Mouse (Mus musculus) hindbrain, embryonic 10.5 days (tissue): ENCODE measurements around the gene Sema6c. TPM values are rescaled to one million over a fixed set of nuclear protein-coding genes. Genes with fewer than 3 reads are reported as not detected.
"Not testable (repeated sequence)": the region's sequence is repeated elsewhere in the genome, so short reads cannot be mapped to it uniquely, and the experiment has no call there.

ENCODE experiments used
- DNase-seq: peaks from one replicate; pipeline ENCODE4 v3.0.0-alpha.2; 2017; ENCODE audit warnings: low spot score
- H3K27ac ChIP-seq: fragments of 300-500 bp; sonication (generic); 2 replicates; pipeline ENCODE4 v1.5.1; 2016; ENCODE audit warnings: mild to moderate bottlenecking, moderate library complexity
- H3K27me3 ChIP-seq: fragments of 300-500 bp; sonication (generic); 2 replicates; pipeline ENCODE4 v1.6.1; 2016; ENCODE audit warnings: mild to moderate bottlenecking; ENCODE audit not compliant: poor library complexity, insufficient read depth, severe bottlenecking
- H3K36me3 ChIP-seq: fragments of 300-500 bp; sonication (generic); 2 replicates; pipeline ENCODE4 v1.6.1; 2016; ENCODE audit warnings: mild to moderate bottlenecking, moderate library complexity
- H3K4me1 ChIP-seq: fragments of 300-500 bp; sonication (generic); replicated peaks from 2 replicates; pipeline ENCODE4 v1.6.1; 2016; ENCODE audit warnings: mild to moderate bottlenecking
- H3K4me3 ChIP-seq: fragments of 300-500 bp; sonication (generic); 2 replicates; pipeline ENCODE4 v1.5.1; 2016; ENCODE audit warnings: mild to moderate bottlenecking, moderate library complexity
- H3K9me3 ChIP-seq: fragments of 300-500 bp; sonication (generic); 2 replicates; pipeline ENCODE4 v1.6.1; 2016; ENCODE audit warnings: mild to moderate bottlenecking, moderate library complexity
- WGBS: fragments of 180-500 bp; shearing (Covaris S2); methylation state at CpG from one replicate; pipeline ENCODE4 v1.1.7; 2016; 5-methylcytosine and 5-hydroxymethylcytosine counted together
- polyA plus RNA-seq: library from polyadenylated mRNA; unstranded; fragments of >200 nt; fragmentation: Nextera tagmentation; extraction: Ambion mirVana; gene quantifications from 2 replicates; pipeline ENCODE4 v1.2.1, GENCODE M21; 2016

Gene Sema6c
- polyA plus RNA-seq, 1 experiment from 2014 or later = 24.3 TPM

DNA sequence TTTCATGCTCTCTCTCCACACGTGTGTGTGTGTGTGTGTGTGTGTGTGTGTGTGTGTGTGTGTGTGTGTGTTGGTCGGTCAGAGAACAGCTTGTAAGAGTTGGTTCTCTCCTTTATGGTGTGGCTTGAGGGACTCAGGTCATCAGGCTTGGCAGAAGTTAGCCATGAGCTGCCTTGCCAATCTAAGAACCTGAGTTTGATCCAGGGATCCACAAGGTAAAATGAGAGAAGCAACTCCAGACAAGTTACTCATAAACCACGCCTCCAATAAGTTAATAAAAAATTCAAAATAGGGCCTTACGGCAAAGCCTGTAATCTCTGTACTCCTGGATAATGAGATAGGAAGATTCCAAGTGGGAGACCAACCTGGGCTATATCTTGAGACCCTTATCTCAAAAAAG lies 48.0 kb downstream of the Sema6c start:
- Histone ChIP-seq H3K4me3 (no peak overlapping the region), H3K4me1 (no peaks in the 10 kb centered on the region), H3K9me3 (no peaks in the 10 kb centered on the region), H3K27me3 (no peaks in the 10 kb centered on the region), H3K27ac (no peak overlapping the region), H3K36me3 (peaks cover 87% of the 10 kb centered on the region)
- DNase-seq = no peak
- 86% methylated on average over 4 of the region's 4 CpGs for WGBS

DNA sequence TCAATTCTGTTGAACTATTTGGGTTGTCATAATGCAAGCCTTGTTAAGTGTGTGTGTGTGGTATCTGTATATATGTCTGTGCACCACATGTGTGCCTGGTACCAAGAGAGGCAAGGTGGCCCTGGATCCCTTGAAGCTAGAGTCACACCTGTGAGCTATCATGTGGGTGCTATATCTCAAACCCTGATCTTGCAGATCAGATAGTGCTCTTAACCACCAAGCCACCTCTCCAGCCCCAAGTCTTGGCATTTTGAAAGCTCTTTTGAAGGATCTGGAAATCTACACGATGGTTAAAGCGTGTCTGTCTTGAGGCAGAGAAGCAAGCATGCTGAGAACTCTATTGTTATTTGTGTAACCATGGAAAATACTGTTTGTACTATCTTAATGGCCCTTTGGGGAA lies 50.3 kb downstream of the Sema6c start:
- H3K4me3 ChIP-seq = no peak overlapping the region
- no peak for DNase-seq
- H3K27me3 ChIP-seq = no peaks in the 10 kb centered on the region
- H3K9me3 ChIP-seq = no peaks in the 10 kb centered on the region
- peaks cover 84% of the 10 kb centered on the region for H3K36me3 ChIP-seq
- WGBS = 73% methylated on average over 2 of the region's 2 CpGs
- H3K4me1 ChIP-seq = no peaks in the 10 kb centered on the region
- no peak overlapping the region for H3K27ac ChIP-seq

DNA sequence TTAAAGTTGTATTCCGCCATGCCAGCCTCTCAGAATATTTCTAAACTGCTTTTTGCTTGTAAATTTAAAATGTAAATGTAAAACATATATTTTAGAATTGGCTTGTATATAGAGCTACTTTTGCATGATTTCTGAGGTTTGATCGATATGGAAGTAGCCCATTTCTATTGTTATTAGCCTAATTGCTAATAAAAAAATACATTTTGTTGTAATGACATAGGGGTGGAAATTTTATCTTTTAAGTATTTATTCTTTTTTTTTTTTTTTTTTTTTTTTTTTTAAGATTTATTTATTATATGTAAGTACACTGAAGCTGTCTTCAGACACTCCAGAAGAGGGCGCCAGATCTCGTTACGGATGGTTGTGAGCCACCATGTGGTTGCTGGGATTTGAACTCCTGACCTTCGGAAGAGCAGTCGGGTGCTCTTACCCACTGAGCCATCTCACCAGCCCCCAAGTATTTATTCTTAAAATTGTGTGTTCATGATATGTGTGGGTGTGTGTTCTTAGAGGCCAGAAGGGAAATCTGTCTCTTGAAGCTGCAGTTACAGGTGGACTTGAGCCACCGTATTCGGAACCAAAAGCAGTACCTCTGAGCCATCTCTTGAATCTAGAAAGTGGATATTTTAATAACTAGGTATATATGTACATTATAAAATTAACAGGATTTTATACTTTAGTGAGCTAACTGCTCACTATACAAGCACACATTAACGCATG lies 52.8 kb downstream of the Sema6c start:
- H3K27me3 ChIP-seq, DNase-seq, H3K4me3 ChIP-seq, H3K9me3 ChIP-seq, H3K27ac ChIP-seq: not testable (repeated sequence)
- Histone ChIP-seq H3K4me1 (peaks cover 13% of the 10 kb centered on the region), H3K36me3 (peaks cover 70% of the 10 kb centered on the region)
- 82% methylated on average over 10 of the region's 10 CpGs for WGBS

DNA sequence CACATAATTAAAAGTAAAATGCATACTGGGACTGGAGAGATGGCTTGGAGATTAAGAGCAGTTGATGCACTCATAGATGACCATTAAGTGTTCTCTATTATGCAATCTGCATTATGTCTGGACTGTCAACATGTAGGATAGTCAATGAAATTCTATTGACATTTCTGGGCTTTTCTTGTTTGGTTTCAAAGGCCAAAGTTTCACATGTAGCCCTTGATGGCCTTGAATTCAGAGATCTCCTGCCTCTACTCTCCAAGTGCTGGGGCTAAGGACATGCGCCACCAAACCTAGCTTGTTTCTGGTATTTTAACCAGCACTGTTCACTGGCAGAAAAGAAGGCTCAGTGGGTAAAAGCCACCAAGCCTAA lies 53.3 kb downstream of the Sema6c start:
- Histone ChIP-seq H3K27me3 (no peaks in the 10 kb centered on the region), H3K27ac (no peak overlapping the region), H3K4me1 (peaks cover 19% of the 10 kb centered on the region), H3K4me3 (no peak overlapping the region), H3K36me3 (peaks cover 69% of the 10 kb centered on the region), H3K9me3 (no peaks in the 10 kb centered on the region)
- no peak for DNase-seq
- WGBS = 94% methylated on average over 1 of the region's 1 CpGs

DNA sequence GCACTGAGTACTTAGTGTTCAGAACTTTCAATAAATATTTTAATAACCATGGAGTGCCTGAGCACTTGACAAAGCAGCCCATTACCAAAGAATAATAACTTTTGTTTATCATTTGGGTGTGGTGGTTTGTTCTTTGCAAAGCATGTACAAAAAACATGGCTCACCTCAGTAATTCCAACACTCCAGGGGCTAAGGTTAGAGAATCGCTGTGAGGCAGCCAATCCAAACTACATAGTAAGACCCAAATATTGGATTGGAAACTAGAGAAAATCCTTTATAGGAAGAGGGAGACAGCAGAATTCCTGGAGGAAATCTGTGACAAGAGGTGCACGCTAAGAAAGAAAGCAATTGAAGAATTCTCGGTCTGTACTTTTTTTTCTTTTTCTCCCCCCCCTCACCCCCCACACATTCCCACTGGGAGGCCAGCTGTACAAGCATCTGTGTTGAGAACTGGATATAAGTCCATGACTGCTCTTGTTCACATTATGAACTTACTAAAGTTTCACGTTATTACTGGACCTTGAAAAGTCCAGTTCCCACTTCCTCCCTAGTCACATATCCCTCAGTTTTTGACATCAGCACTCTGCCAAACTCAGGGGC lies 56.5 kb downstream of the Sema6c start:
- WGBS = 31% methylated on average over 4 of the region's 4 CpGs
- Histone ChIP-seq H3K4me1 (peaks cover 19% of the 10 kb centered on the region), H3K27ac (peak overlapping the region; percentile 100), H3K36me3 (peaks cover 75% of the 10 kb centered on the region), H3K27me3 (no peaks in the 10 kb centered on the region), H3K9me3 (no peaks in the 10 kb centered on the region), H3K4me3 (peak overlapping the region; percentile 88)
- DNase-seq = no peak

DNA sequence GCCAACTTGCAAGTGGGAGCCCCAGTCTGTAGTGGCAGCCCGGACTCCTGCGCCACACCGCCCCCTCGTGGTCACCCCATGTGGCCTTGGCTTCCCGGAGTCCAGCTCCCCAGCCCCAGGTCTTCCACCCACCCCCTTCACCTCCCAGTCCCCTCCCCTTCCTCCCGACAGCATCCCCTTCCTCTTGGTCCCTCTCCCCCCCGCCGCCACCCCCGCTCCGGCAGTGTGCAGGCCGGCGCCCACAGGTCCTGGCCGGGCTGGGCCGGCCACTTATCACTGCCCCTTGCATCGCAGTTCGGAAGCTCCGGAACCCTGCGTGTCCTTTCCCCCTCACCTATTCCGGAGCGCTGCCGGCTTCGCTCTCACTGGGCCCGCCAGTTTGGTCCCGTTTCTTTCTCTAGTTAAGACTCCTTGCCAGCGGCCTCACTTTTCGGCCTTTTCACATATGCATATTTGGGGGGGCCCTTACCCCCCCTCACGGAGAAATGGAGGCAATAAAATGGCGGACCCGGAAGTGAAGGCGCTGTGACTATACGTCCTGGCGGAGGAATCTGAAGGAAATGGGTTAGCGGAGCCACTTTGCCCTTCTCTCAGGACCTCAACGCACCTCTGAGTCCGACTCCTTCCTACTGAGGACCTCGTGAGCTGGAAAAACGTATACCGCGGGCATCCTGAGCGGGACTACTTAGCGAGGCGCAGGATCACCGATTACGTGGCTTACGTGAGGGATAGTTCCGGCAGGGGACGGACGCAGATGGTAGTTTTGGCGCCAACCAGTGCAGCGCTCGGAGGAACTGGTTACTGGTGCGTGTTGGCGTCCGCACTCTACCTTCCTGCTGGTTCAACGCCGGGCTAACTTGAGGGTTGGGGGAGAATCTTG lies 57.2 kb downstream of the Sema6c start, which contains the start of gene Gabpb2:
Gabpb2 (minus strand) TSS at position 662 of the 880 bp plus-strand sequence.
- peaks cover 75% of the 10 kb centered on the region for H3K36me3 ChIP-seq
- H3K4me1 ChIP-seq = peaks cover 19% of the 10 kb centered on the region
- peak within 1 kb of the TSS; percentile 100 for H3K27ac ChIP-seq
- peak within 1 kb of the TSS; percentile 88 for H3K4me3 ChIP-seq
- DNase-seq = peak; percentile 96
- under 1% methylated on average over 54 of the region's 56 CpGs for WGBS
- H3K27me3 ChIP-seq = no peaks in the 10 kb centered on the region
- H3K9me3 ChIP-seq = no peaks in the 10 kb centered on the region

DNA sequence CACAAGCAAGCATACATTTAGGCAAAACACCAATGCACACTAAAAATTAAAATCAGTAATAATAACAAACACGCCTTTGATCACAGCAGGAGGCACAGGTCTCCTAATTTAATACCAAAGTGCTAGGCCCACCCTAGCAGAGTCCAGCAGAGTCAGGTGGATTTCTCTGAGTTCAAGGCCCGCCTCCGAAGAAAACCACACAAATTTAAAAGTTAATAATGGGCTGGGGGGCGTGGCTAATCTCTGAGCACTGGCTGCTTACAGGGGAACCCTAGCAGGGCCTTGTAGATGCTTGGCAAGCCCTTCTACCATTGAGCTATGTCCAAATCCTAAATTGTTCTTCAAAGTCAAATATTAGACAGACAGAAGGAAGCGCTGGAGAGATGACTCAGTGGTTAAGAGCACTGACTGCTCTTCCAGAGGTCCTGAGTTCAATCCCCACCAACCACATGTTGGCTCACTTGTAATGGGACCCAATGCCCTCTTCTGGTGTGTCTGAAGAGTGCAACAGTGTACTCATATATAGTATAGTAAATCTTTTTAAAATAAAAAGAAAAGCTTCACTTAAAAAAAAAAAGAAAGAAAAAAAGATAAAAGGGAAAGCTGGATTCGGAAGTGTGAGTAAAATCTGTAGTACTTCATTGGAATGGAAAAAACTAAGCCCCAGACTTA lies 58.3 kb downstream of the Sema6c start:
- Histone ChIP-seq H3K4me1 (peaks cover 19% of the 10 kb centered on the region), H3K9me3 (no peaks in the 10 kb centered on the region), H3K4me3 (peak overlapping the region; percentile 88), H3K27ac (peak overlapping the region; percentile 100), H3K36me3 (peaks cover 81% of the 10 kb centered on the region), H3K27me3 (no peaks in the 10 kb centered on the region)
- 77% methylated on average over 6 of the region's 6 CpGs for WGBS
- DNase-seq = no peak

DNA sequence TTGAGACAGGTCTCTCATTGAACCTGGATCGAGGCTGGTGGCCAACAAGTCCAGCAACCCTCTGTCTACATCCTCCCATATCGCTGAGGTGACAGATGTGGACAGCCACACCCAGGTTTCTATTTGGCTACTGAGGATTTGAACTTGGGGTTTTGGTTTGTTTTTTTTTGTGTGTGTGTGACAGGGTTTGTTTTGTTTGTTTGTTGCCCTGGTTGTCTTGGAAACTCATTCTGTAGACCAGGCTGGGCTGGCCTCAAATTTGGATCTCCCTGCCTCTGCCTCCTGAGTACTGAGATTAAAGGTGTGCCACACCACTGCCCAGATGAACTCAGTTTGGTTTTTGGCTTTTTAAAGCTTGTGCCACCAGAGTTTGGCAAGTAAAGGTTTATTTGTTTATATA lies 62.8 kb downstream of the Sema6c start:
- H3K27me3 ChIP-seq = no peaks in the 10 kb centered on the region
- 94% methylated on average over 2 of the region's 2 CpGs for WGBS
- no peaks in the 10 kb centered on the region for H3K9me3 ChIP-seq
- peaks cover 83% of the 10 kb centered on the region for H3K36me3 ChIP-seq
- DNase-seq = no peak
- H3K27ac ChIP-seq = no peak overlapping the region
- no peak overlapping the region for H3K4me3 ChIP-seq
- peaks cover 39% of the 10 kb centered on the region for H3K4me1 ChIP-seq

Other genes with a start within 250 kb of the Sema6c start
- 5.1 and 7.4 TPM in 2 replicates for gene Selenbp1, start 227.4 kb upstream of the Sema6c start, polyA plus RNA-seq
- 5.7 TPM in 2 replicates for gene Rfx5, start 206.4 kb upstream of the Sema6c start, polyA plus RNA-seq
- 20.6 and 22.3 TPM in 2 replicates for gene Pi4kb, start 185.7 kb upstream of the Sema6c start, polyA plus RNA-seq
- 40.0 and 46.5 TPM in 2 replicates for gene Zfp687, start 145.0 kb upstream of the Sema6c start, polyA plus RNA-seq
- 330 and 353 TPM in 2 replicates for gene Psmd4, start 117.8 kb upstream of the Sema6c start, polyA plus RNA-seq
- gene Pip5k1a, start 53.5 kb upstream of the Sema6c start, polyA plus RNA-seq = 19.0 and 20.1 TPM in 2 replicates
- 274 and 303 TPM in 2 replicates for gene Vps72, start 49.4 kb upstream of the Sema6c start, polyA plus RNA-seq
- 0.95 and 1.3 TPM in 2 replicates for gene Tmod4, start 36.0 kb upstream of the Sema6c start, polyA plus RNA-seq
- 79.2 and 94.1 TPM in 2 replicates for gene Scnm1, start 26.4 kb upstream of the Sema6c start, polyA plus RNA-seq
- gene Lysmd1, start 26.4 kb upstream of the Sema6c start, polyA plus RNA-seq = 13.4 and 17.2 TPM in 2 replicates
- 2.1 and 2.9 TPM in 2 replicates for gene Tnfaip8l2, start 18.1 kb upstream of the Sema6c start, polyA plus RNA-seq
- gene Gabpb2, start 57.5 kb downstream of the Sema6c start, polyA plus RNA-seq = 7.9 and 12.2 TPM in 2 replicates
- gene Cdc42se1, start 68.3 kb downstream of the Sema6c start, polyA plus RNA-seq = 99.6 and 111 TPM in 2 replicates
- gene Mllt11, start 71.7 kb downstream of the Sema6c start, polyA plus RNA-seq = 45.8 and 95.9 TPM in 2 replicates
- 0.17 and 0.22 TPM in 2 replicates for gene Gm128, start 81.1 kb downstream of the Sema6c start, polyA plus RNA-seq
- 0.60 and 0.63 TPM in 2 replicates for gene Bnipl, start 90.7 kb downstream of the Sema6c start, polyA plus RNA-seq
- gene Mindy1, start 120.9 kb downstream of the Sema6c start, polyA plus RNA-seq = 33.9 and 44.1 TPM in 2 replicates
- gene Prune1, start 121.6 kb downstream of the Sema6c start, polyA plus RNA-seq = 28.2 and 28.6 TPM in 2 replicates
- gene Anxa9, start 146.7 kb downstream of the Sema6c start, polyA plus RNA-seq = 2.0 and 2.1 TPM in 2 replicates
- gene Cers2, start 154.3 kb downstream of the Sema6c start, polyA plus RNA-seq = 116 and 123 TPM in 2 replicates
- 51.7 and 54.4 TPM in 2 replicates for gene Setdb1, start 196.7 kb downstream of the Sema6c start, polyA plus RNA-seq
- gene 4930558C23Rik, start 242.4 kb downstream of the Sema6c start, polyA plus RNA-seq = not detected in 2 replicates